Mouse (Mus musculus): ENCODE data around the gene Rapgef2. TPM values are rescaled to one million over a fixed set of nuclear protein-coding genes. Genes with fewer than 3 reads are reported as not detected.

Rapgef2 gene
- polyA plus RNA-seq (2014; fragmentation: Nextera tagmentation; extraction: Ambion mirVana), result 9.7 and 10.5 TPM in 2 replicates

- WGBS, result under 1% methylated on average over 80 of the region's 97 CpGs
- H3K9me3 ChIP-seq (replicated peaks; ENCODE audit: control insufficient read depth, low read length), result no peaks in the 10 kb centered on the region
- no peak for DNase-seq (ENCODE audit: low spot score)
Measured at GRCm38 (mm10) chr3:79286376-79287107, at the start of gene Rapgef2. TSS of gene Rapgef2 (minus strand) at chr3:79286517.

GRCm38 (mm10) chr3:79333643-79334200 is 47.4 kb upstream of the Rapgef2 start:
- ATAC-seq, result no peak
- peaks cover 6% of the 10 kb centered on the region; the same call in 1 of the 2 replicates for H3K4me1 ChIP-seq (ENCODE audit: control insufficient read depth, insufficient read depth, low read length)
- WGBS, result 87% methylated on average over 8 of the region's 8 CpGs
- no peak overlapping the region for H3K4me2 ChIP-seq (ENCODE audit: low read length)
- H3K9ac ChIP-seq (ENCODE audit: low read length), result no peak overlapping the region
- no peaks in the 10 kb centered on the region for H3K9me3 ChIP-seq (replicated peaks; ENCODE audit: control insufficient read depth, low read length)
- H3K36me3 ChIP-seq (ENCODE audit: control insufficient read depth, insufficient read depth, low read length), result no peaks in the 10 kb centered on the region
- no peak for DNase-seq (ENCODE audit: low spot score)
- H3K27ac ChIP-seq (ENCODE audit: low read depth, low read length), result no peak overlapping the region
- H3K4me3 ChIP-seq (ENCODE audit: low read depth, low read length), result no peak overlapping the region
- H3K27me3 ChIP-seq (replicated peaks; ENCODE audit: control insufficient read depth, insufficient read depth, low read length), result no peaks in the 10 kb centered on the region

More at GRCm38 (mm10) chr3:79286376-79287107, at the start of gene Rapgef2:
- ATAC-seq, result peak; percentile 80
- Histone ChIP-seq H3K36me3 (ENCODE audit: control insufficient read depth, insufficient read depth, low read length) (no peaks in the 10 kb centered on the region), H3K27me3 (replicated peaks; ENCODE audit: control insufficient read depth, insufficient read depth, low read length) (no peaks in the 10 kb centered on the region), H3K4me1 (ENCODE audit: control insufficient read depth, insufficient read depth, low read length) (peaks cover 27% of the 10 kb centered on the region), H3K4me2 (ENCODE audit: low read length) (peak within 1 kb of the TSS; percentile 78), H3K4me3 (ENCODE audit: low read depth, low read length) (peak within 1 kb of the TSS; percentile 93), H3K9ac (ENCODE audit: low read length) (peak within 1 kb of the TSS; percentile 94), H3K27ac (ENCODE audit: low read depth, low read length) (peak within 1 kb of the TSS; percentile 96)

- H3K27ac ChIP-seq (ENCODE audit: low read depth, low read length), result no peak overlapping the region
- H3K27me3 ChIP-seq (replicated peaks; ENCODE audit: control insufficient read depth, insufficient read depth, low read length), result no peaks in the 10 kb centered on the region
- H3K4me2 ChIP-seq (ENCODE audit: low read length), result no peak overlapping the region
- no peak for ATAC-seq
- H3K36me3 ChIP-seq (ENCODE audit: control insufficient read depth, insufficient read depth, low read length), result no peaks in the 10 kb centered on the region
- H3K9ac ChIP-seq (ENCODE audit: low read length), result no peak overlapping the region
- H3K9me3 ChIP-seq (replicated peaks; ENCODE audit: control insufficient read depth, low read length), result no peaks in the 10 kb centered on the region
- no peak overlapping the region for H3K4me3 ChIP-seq (ENCODE audit: low read depth, low read length)
- H3K4me1 ChIP-seq (ENCODE audit: control insufficient read depth, insufficient read depth, low read length), result peaks cover 6% of the 10 kb centered on the region; the same call in 1 of the 2 replicates
- DNase-seq (ENCODE audit: low spot score), result peak; percentile 35
- WGBS, result 59% methylated on average over 7 of the region's 7 CpGs
Measured at GRCm38 (mm10) chr3:79333051-79333450, 46.7 kb upstream of the Rapgef2 start.

GRCm38 (mm10) chr3:79329691-79330315 is 43.5 kb upstream of the Rapgef2 start:
- Histone ChIP-seq H3K4me3 (ENCODE audit: low read depth, low read length) (no peak overlapping the region), H3K27ac (ENCODE audit: low read depth, low read length) (no peak overlapping the region), H3K9me3 (replicated peaks; ENCODE audit: control insufficient read depth, low read length) (no peaks in the 10 kb centered on the region), H3K36me3 (ENCODE audit: control insufficient read depth, insufficient read depth, low read length) (no peaks in the 10 kb centered on the region), H3K4me1 (ENCODE audit: control insufficient read depth, insufficient read depth, low read length) (peaks cover 12% of the 10 kb centered on the region), H3K9ac (ENCODE audit: low read length) (no peak overlapping the region), H3K27me3 (replicated peaks; ENCODE audit: control insufficient read depth, insufficient read depth, low read length) (no peaks in the 10 kb centered on the region), H3K4me2 (ENCODE audit: low read length) (no peak overlapping the region)
- no peak for DNase-seq (ENCODE audit: low spot score)
- WGBS, result 18% methylated on average over 8 of the region's 8 CpGs
- no peak for ATAC-seq

- H3K4me2 ChIP-seq (ENCODE audit: low read length), result peak overlapping the region; percentile 19
- DNase-seq (ENCODE audit: low spot score), result peak; percentile 58
- no peaks in the 10 kb centered on the region for H3K36me3 ChIP-seq (ENCODE audit: control insufficient read depth, insufficient read depth, low read length)
- peak; percentile 42; the same call in 1 of the 2 replicates for ATAC-seq
- no peaks in the 10 kb centered on the region for H3K27me3 ChIP-seq (replicated peaks; ENCODE audit: control insufficient read depth, insufficient read depth, low read length)
- 24% methylated on average over 10 of the region's 10 CpGs for WGBS
- H3K27ac ChIP-seq (ENCODE audit: low read depth, low read length), result no peak overlapping the region
- H3K9ac ChIP-seq (ENCODE audit: low read length), result no peak overlapping the region
- no peaks in the 10 kb centered on the region for H3K9me3 ChIP-seq (replicated peaks; ENCODE audit: control insufficient read depth, low read length)
- peaks cover 17% of the 10 kb centered on the region for H3K4me1 ChIP-seq (ENCODE audit: control insufficient read depth, insufficient read depth, low read length)
- no peak overlapping the region for H3K4me3 ChIP-seq (ENCODE audit: low read depth, low read length)
Measured at GRCm38 (mm10) chr3:79324697-79325526, 38.6 kb upstream of the Rapgef2 start.

GRCm38 (mm10) chr3:79314006-79314698 is 27.8 kb upstream of the Rapgef2 start:
- H3K9me3 ChIP-seq (replicated peaks; ENCODE audit: control insufficient read depth, low read length), result no peaks in the 10 kb centered on the region
- WGBS, result 30% methylated on average over 10 of the region's 10 CpGs
- H3K36me3 ChIP-seq (ENCODE audit: control insufficient read depth, insufficient read depth, low read length), result no peaks in the 10 kb centered on the region
- peaks cover 7% of the 10 kb centered on the region; the same call in 1 of the 2 replicates for H3K4me1 ChIP-seq (ENCODE audit: control insufficient read depth, insufficient read depth, low read length)
- peak; percentile 81 for DNase-seq (ENCODE audit: low spot score)
- H3K4me2 ChIP-seq (ENCODE audit: low read length), result no peak overlapping the region
- peak; percentile 46; the same call in 1 of the 2 replicates for ATAC-seq
- no peak overlapping the region for H3K27ac ChIP-seq (ENCODE audit: low read depth, low read length)
- H3K9ac ChIP-seq (ENCODE audit: low read length), result no peak overlapping the region
- H3K4me3 ChIP-seq (ENCODE audit: low read depth, low read length), result no peak overlapping the region
- no peaks in the 10 kb centered on the region for H3K27me3 ChIP-seq (replicated peaks; ENCODE audit: control insufficient read depth, insufficient read depth, low read length)

GRCm38 (mm10) chr3:79311895-79312294 is 25.6 kb upstream of the Rapgef2 start:
- Histone ChIP-seq H3K4me1 (ENCODE audit: control insufficient read depth, insufficient read depth, low read length) (peaks cover 7% of the 10 kb centered on the region; the same call in 1 of the 2 replicates), H3K9ac (ENCODE audit: low read length) (no peak overlapping the region), H3K4me2 (ENCODE audit: low read length) (no peak overlapping the region), H3K27ac (ENCODE audit: low read depth, low read length) (no peak overlapping the region), H3K27me3 (replicated peaks; ENCODE audit: control insufficient read depth, insufficient read depth, low read length) (no peaks in the 10 kb centered on the region), H3K9me3 (replicated peaks; ENCODE audit: control insufficient read depth, low read length) (no peaks in the 10 kb centered on the region), H3K36me3 (ENCODE audit: control insufficient read depth, insufficient read depth, low read length) (no peaks in the 10 kb centered on the region), H3K4me3 (ENCODE audit: low read depth, low read length) (no peak overlapping the region)
- ATAC-seq (no peak), DNase-seq (ENCODE audit: low spot score) (no peak)

- 90% methylated on average over 7 of the region's 7 CpGs for WGBS
- Histone ChIP-seq H3K4me2 (ENCODE audit: low read length) (no peak overlapping the region), H3K36me3 (ENCODE audit: control insufficient read depth, insufficient read depth, low read length) (no peaks in the 10 kb centered on the region), H3K27ac (ENCODE audit: low read depth, low read length) (no peak overlapping the region), H3K4me3 (ENCODE audit: low read depth, low read length) (no peak overlapping the region), H3K4me1 (ENCODE audit: control insufficient read depth, insufficient read depth, low read length) (peaks cover 7% of the 10 kb centered on the region; the same call in 1 of the 2 replicates), H3K9me3 (replicated peaks; ENCODE audit: control insufficient read depth, low read length) (no peaks in the 10 kb centered on the region), H3K9ac (ENCODE audit: low read length) (no peak overlapping the region), H3K27me3 (replicated peaks; ENCODE audit: control insufficient read depth, insufficient read depth, low read length) (no peaks in the 10 kb centered on the region)
- DNase-seq (ENCODE audit: low spot score) (no peak), ATAC-seq (no peak)
Measured at GRCm38 (mm10) chr3:79310184-79310583, 23.9 kb upstream of the Rapgef2 start.

Data from forebrain, embryonic 14.5 days (tissue).